Mouse (Mus musculus): ENCODE data around the gene Grik2. TPM values are rescaled to one million over a fixed set of nuclear protein-coding genes. Genes with fewer than 3 reads are reported as not detected.

Gene Grik2
- polyA plus RNA-seq, 1 experiment: 31.4 TPM

DNA sequence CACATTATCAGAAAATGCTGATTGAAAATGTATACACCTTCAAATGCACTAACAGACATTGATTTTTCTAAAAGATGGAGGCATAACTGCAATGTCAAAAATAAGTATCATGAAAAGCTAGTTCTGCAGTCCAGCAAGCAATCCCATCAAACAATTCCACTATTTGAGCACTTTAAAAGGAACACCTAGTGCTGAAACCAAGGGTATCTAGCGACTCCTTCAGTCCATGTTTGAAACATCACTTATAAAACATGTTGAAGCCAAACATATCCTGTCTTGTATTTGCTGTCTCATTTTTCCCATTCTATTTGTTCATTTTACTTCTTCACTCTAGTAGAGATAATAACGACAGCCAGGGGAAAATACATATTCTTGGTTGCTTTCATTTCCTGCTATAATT lies 3.7 kb downstream of the Grik2 start:
- Histone ChIP-seq H3K4me1 (ENCODE audit: control insufficient read depth, insufficient read depth, low read length) (no peaks in the 10 kb centered on the region; the same call in 1 of the 2 replicates), H3K4me3 (ENCODE audit: insufficient read depth, low read length) (peak overlapping the region; percentile 20; the same call in 1 of the 2 replicates), H3K27ac (ENCODE audit: insufficient read depth, low read length) (no peak overlapping the region)
- TF ChIP-seq POLR2A (IDR thresholded peaks at IDR 0.05; ENCODE audit: extremely low read depth, insufficient read depth, low read length) (no peak), CTCF (IDR thresholded peaks at IDR 0.05; ENCODE audit: extremely low read depth, insufficient read depth, low read length) (0 out of 2 replicates have a peak, but pooled peaks have one; percentile 14)

DNA sequence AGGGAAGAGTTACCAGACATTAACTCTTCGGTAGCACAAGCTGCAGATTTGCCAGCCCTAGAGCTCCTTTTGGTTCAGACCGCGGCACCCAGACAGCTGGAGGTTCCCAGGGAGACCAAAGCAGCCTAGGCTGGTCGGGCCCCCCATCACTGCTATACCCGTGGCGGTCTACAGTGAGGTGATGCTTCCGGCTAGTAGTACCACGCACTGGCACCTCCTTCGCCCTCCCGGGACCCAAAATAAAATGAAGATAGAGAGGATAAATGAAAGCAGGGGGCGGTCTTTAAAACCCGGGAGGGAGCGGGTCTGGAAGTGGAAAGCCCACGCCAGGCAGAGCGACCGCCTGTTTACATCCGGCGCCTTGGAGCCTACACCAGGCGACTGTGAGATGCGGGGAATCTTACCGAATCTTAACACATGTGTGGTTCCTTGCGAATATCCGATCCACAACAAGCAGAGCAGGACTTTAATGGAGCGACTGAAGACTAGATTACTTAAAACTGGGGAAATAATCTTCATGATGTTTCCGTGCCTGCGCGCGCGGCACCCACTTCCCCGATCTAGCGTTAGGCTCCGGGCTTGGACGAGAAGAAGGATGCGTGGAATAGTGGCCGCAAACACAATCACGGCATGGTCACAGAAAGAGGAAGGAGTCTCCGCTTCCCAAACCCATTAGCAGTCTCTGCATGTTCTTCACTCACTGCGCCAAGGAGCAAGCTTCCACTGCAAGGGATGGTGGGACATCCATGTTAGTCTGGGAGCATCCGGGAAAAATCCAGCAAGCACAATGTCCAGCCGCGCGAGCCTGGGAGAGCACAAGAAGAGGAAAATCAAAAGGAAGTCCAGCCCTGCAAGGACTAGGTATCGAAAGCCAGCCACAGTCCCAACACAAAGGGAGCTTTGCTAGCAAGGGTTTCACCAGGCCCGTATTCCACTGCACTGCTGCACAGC lies 5.5 kb downstream of the Grik2 start:
- Histone ChIP-seq H3K27ac (ENCODE audit: insufficient read depth, low read length) (peak overlapping the region; percentile 85), H3K4me1 (ENCODE audit: control insufficient read depth, insufficient read depth, low read length) (no peaks in the 10 kb centered on the region), H3K4me3 (ENCODE audit: insufficient read depth, low read length) (peak overlapping the region; percentile 90)
- TF ChIP-seq CTCF (IDR thresholded peaks at IDR 0.05; ENCODE audit: extremely low read depth, insufficient read depth, low read length) (no peak), POLR2A (IDR thresholded peaks at IDR 0.05; ENCODE audit: extremely low read depth, insufficient read depth, low read length) (0 out of 2 replicates have a peak, but pooled peaks have one; percentile 29)

DNA sequence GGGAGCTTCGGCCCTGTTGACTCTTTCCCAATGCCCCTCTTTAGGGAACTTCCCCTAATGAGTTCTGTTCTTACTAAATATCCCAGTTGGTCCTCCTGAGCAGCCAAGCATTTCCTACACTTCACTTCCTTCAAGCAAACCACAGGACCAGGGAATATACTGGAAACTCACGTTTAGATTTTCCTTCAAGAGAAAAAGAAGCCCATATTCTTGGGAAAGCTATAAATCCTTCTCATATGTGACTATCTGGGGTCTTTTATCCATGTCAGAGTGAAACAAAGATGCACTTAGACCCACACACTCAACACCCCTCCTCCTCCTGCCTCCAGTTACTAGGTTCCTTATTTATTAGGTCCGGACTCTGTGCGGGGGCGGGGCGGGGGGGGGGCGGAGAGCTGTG lies 6.5 kb downstream of the Grik2 start:
- peak overlapping the region; percentile 90 for H3K4me3 ChIP-seq (ENCODE audit: insufficient read depth, low read length)
- no peaks in the 10 kb centered on the region for H3K4me1 ChIP-seq (ENCODE audit: control insufficient read depth, insufficient read depth, low read length)
- H3K27ac ChIP-seq (ENCODE audit: insufficient read depth, low read length): peak overlapping the region; percentile 59; the same call in 1 of the 2 replicates
- TF ChIP-seq POLR2A (IDR thresholded peaks at IDR 0.05; ENCODE audit: extremely low read depth, insufficient read depth, low read length): no peak

DNA sequence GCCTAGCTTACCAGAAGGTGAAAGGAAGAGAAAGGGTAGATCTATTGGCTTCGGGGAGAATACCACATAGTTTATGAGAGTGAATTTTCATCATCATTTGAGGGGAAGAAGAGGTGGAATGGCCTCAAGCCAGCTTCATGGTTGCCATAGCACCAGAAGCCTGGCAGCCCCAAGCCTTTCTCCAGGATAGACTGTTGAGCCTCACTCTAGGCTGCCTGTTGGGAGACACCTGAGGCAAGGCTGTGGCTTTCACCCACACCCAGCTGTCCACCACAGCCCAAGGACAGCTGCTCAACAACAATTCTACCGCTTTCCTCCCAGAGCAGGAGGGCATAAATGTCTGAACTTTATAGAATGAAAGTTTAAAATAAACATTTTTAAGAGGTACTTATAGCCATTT lies 8.1 kb downstream of the Grik2 start:
- TF ChIP-seq POLR2A (IDR thresholded peaks at IDR 0.05; ENCODE audit: extremely low read depth, insufficient read depth, low read length) (no peak), CTCF (IDR thresholded peaks at IDR 0.05; ENCODE audit: extremely low read depth, insufficient read depth, low read length) (no peak)
- no peak overlapping the region for H3K27ac ChIP-seq (ENCODE audit: insufficient read depth, low read length)
- H3K4me3 ChIP-seq (ENCODE audit: insufficient read depth, low read length): peak overlapping the region; percentile 2; the same call in 1 of the 2 replicates
- H3K4me1 ChIP-seq (ENCODE audit: control insufficient read depth, insufficient read depth, low read length): no peaks in the 10 kb centered on the region

DNA sequence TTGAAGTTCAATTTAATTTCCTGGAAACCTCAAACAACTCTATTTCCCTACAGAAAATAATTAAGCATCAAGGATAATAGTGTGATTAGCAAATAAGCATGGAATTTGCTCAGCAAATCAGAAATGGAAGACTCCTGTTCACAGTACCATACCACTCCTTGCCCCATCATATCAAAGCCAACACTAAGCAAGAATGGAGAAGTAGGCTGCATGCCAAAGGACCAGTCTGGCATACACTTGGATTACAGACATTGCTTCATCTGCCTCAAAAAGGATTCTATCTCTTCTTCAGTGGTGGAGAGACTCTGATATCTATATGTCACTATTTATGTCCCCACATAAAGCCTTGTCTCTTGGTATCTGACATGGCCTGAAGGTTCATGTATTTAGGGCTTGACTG lies 19.7 kb downstream of the Grik2 start:
- no peak overlapping the region for H3K4me3 ChIP-seq (ENCODE audit: insufficient read depth, low read length)
- no peaks in the 10 kb centered on the region for H3K4me1 ChIP-seq (ENCODE audit: control insufficient read depth, insufficient read depth, low read length)
- no peak overlapping the region for H3K27ac ChIP-seq (ENCODE audit: insufficient read depth, low read length)
- no peak for TF ChIP-seq POLR2A (IDR thresholded peaks at IDR 0.05; ENCODE audit: extremely low read depth, insufficient read depth, low read length)
- no peak for TF ChIP-seq CTCF (IDR thresholded peaks at IDR 0.05; ENCODE audit: extremely low read depth, insufficient read depth, low read length)

DNA sequence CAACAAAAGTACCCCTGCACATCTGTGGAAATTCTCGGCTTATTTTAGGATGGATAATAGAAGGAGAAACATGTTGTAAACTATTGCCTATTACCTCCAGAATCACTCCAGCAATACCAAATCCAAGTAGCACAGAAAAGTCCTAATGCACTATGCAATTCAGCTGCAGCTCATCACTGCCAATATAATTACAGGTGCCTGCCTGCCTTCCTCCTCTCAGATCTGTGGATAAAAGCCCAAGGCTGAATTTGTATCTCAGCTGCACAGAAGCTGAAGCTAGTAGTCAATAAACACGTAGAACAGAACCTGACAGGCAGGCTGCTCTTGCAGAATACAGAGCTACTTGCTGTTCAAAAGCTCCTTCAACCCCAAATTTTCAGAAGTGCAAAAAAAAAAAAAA lies 21.0 kb downstream of the Grik2 start:
- Histone ChIP-seq H3K4me1 (ENCODE audit: control insufficient read depth, insufficient read depth, low read length) (no peaks in the 10 kb centered on the region), H3K4me3 (ENCODE audit: insufficient read depth, low read length) (no peak overlapping the region), H3K27ac (ENCODE audit: insufficient read depth, low read length) (no peak overlapping the region)
- TF ChIP-seq CTCF (IDR thresholded peaks at IDR 0.05; ENCODE audit: extremely low read depth, insufficient read depth, low read length) (no peak), POLR2A (IDR thresholded peaks at IDR 0.05; ENCODE audit: extremely low read depth, insufficient read depth, low read length) (no peak)

DNA sequence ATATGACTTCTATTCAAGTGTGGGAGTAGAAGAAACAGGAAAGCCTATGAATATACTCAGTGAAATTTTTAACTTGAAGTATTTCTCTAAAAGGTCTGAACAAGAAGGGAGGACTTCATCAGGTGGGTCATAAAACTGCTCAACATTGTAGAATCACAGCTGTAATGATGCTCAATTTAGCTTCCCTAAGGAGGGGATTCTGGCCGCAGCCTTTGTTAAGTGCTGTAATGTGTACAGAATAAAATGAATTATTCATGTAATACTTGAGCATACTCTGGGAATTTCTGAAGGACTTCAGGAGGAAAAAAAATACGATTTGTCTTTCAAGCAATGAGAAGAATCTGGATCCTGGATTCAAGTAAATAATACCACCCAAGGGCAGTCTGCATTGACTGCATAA lies 26.0 kb downstream of the Grik2 start:
- H3K4me1 ChIP-seq (ENCODE audit: control insufficient read depth, insufficient read depth, low read length): no peaks in the 10 kb centered on the region
- H3K27ac ChIP-seq (ENCODE audit: insufficient read depth, low read length): no peak overlapping the region
- TF ChIP-seq CTCF (IDR thresholded peaks at IDR 0.05; ENCODE audit: extremely low read depth, insufficient read depth, low read length) (no peak), POLR2A (IDR thresholded peaks at IDR 0.05; ENCODE audit: extremely low read depth, insufficient read depth, low read length) (no peak)
- no peak overlapping the region for H3K4me3 ChIP-seq (ENCODE audit: insufficient read depth, low read length)

DNA sequence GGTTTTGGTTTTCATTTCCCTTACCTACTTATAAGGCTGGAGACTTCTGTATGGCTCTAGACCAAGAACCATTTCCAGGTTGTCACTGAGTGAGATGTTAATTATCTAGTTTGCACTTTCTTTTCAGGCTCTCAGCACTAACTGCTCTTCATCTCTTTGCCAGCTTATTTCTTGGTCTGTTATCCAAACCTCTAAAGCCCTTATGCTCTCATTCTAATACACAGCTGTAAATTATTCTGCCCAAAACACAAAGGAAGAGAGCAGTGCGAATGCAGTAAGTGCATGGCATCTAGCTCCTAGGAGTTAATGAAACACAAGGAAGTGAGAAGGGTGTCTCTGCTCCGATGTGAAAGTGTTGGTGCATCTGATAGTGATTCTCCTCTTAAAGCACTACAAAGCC lies 36.8 kb downstream of the Grik2 start:
- TF ChIP-seq CTCF (IDR thresholded peaks at IDR 0.05; ENCODE audit: extremely low read depth, insufficient read depth, low read length) (no peak), POLR2A (IDR thresholded peaks at IDR 0.05; ENCODE audit: extremely low read depth, insufficient read depth, low read length) (no peak)
- Histone ChIP-seq H3K27ac (ENCODE audit: insufficient read depth, low read length) (no peak overlapping the region), H3K4me3 (ENCODE audit: insufficient read depth, low read length) (no peak overlapping the region), H3K4me1 (ENCODE audit: control insufficient read depth, insufficient read depth, low read length) (no peaks in the 10 kb centered on the region)

DNA sequence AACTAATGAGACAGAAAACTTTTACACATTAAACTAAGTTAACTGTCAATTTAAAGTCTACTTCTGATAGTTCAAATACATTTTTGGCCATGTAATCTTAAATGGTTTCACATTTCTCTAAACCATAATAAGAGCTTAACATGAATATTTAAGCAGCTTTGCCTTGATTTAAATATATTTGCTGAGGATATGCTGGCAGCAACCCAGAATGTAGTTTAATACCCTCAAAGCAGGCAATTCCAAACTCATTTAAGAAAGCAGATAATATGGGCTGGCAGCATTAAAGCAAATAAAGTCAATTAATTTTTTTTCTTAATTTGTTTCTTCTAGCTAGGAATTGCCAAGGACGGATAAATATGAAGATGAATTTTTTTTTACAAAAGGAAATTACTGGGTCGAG lies 56.7 kb downstream of the Grik2 start:
- Histone ChIP-seq H3K4me3 (ENCODE audit: insufficient read depth, low read length) (no peak overlapping the region), H3K27ac (ENCODE audit: insufficient read depth, low read length) (no peak overlapping the region), H3K4me1 (ENCODE audit: control insufficient read depth, insufficient read depth, low read length) (peaks cover 3% of the 10 kb centered on the region; the same call in 1 of the 2 replicates)
- TF ChIP-seq CTCF (IDR thresholded peaks at IDR 0.05; ENCODE audit: extremely low read depth, insufficient read depth, low read length): no peak
- no peak for TF ChIP-seq POLR2A (IDR thresholded peaks at IDR 0.05; ENCODE audit: extremely low read depth, insufficient read depth, low read length)

DNA sequence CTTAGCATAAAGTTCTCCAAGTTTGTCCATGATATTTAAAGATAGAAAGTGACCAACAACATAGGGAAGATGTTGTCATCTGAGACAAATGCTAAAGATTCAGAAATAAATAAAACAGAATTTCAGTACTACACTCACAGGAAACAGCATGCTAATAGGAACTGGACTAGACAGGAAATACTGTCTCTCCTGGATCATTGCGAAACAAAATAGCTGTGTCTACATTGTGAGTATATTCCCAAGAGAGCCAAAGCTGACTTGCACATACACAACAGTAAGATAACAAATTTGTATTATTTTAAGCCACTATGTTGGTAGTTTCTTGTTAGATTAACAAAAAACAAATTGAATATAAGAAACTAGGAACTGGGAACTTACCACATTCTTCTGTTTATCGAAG lies 64.9 kb downstream of the Grik2 start:
- Histone ChIP-seq H3K4me1 (ENCODE audit: control insufficient read depth, insufficient read depth, low read length) (no peaks in the 10 kb centered on the region), H3K4me3 (ENCODE audit: insufficient read depth, low read length) (no peak overlapping the region), H3K27ac (ENCODE audit: insufficient read depth, low read length) (no peak overlapping the region)
- TF ChIP-seq POLR2A (IDR thresholded peaks at IDR 0.05; ENCODE audit: extremely low read depth, insufficient read depth, low read length) (no peak), CTCF (IDR thresholded peaks at IDR 0.05; ENCODE audit: extremely low read depth, insufficient read depth, low read length) (no peak)
